Mouse (Mus musculus): Measurements from ENCODE around the gene Slc12a9. TPM values are rescaled to one million over a fixed set of nuclear protein-coding genes. Genes with fewer than 3 reads are reported as not detected.
A peak's percentile ranks its signal among the peaks of the same experiment; 100 is the strongest.

The Slc12a9 gene
- polyA plus RNA-seq, 1 experiment from 2014 or later: 7.5 TPM

GRCm38 (mm10) chr5:137373371-137373950 is 40.1 kb upstream of the Slc12a9 start:
- Histone ChIP-seq H3K9ac (ENCODE audit: low read depth, low read length) (no peak overlapping the region), H3K36me3 (ENCODE audit: control insufficient read depth, insufficient read depth, low read length) (peaks cover 14% of the 10 kb centered on the region; the same call in 1 of the 2 replicates), H3K9me3 (ENCODE audit: control insufficient read depth, low read length) (no peaks in the 10 kb centered on the region), H3K4me3 (ENCODE audit: low read depth, low read length) (no peak overlapping the region), H3K4me1 (replicated peaks; ENCODE audit: control insufficient read depth, insufficient read depth, low read length) (no peaks in the 10 kb centered on the region), H3K4me2 (replicated peaks; ENCODE audit: low read depth, low read length) (no peak overlapping the region), H3K27me3 (ENCODE audit: control insufficient read depth, insufficient read depth, low read length) (no peaks in the 10 kb centered on the region), H3K27ac (ENCODE audit: low read depth, low read length) (no peak overlapping the region)
- no peak for DNase-seq (ENCODE audit: low spot score)
- 91% methylated on average over 12 of the region's 12 CpGs for WGBS
- ATAC-seq (ENCODE audit: low FRiP score): no peak

GRCm38 (mm10) chr5:137369665-137370064 is 36.3 kb upstream of the Slc12a9 start:
- no peaks in the 10 kb centered on the region for H3K27me3 ChIP-seq (ENCODE audit: control insufficient read depth, insufficient read depth, low read length)
- no peak for DNase-seq (ENCODE audit: low spot score)

GRCm38 (mm10) chr5:137358382-137358781 is 25.0 kb upstream of the Slc12a9 start:
- Histone ChIP-seq H3K4me2 (replicated peaks; ENCODE audit: low read depth, low read length) (no peak overlapping the region), H3K27ac (ENCODE audit: low read depth, low read length) (no peak overlapping the region), H3K4me1 (replicated peaks; ENCODE audit: control insufficient read depth, insufficient read depth, low read length) (no peaks in the 10 kb centered on the region), H3K27me3 (ENCODE audit: control insufficient read depth, insufficient read depth, low read length) (no peaks in the 10 kb centered on the region), H3K36me3 (ENCODE audit: control insufficient read depth, insufficient read depth, low read length) (peaks cover 22% of the 10 kb centered on the region), H3K9ac (ENCODE audit: low read depth, low read length) (no peak overlapping the region), H3K9me3 (ENCODE audit: control insufficient read depth, low read length) (no peaks in the 10 kb centered on the region), H3K4me3 (ENCODE audit: low read depth, low read length) (no peak overlapping the region)
- ATAC-seq (ENCODE audit: low FRiP score) (no peak), DNase-seq (ENCODE audit: low spot score) (no peak)
- 37% methylated on average over 7 of the region's 7 CpGs for WGBS

More at GRCm38 (mm10) chr5:137369665-137370064, 36.3 kb upstream of the Slc12a9 start:
- 96% methylated on average over 10 of the region's 11 CpGs for WGBS
- H3K4me3 ChIP-seq (ENCODE audit: low read depth, low read length): no peak overlapping the region
- H3K9ac ChIP-seq (ENCODE audit: low read depth, low read length): no peak overlapping the region
- H3K27ac ChIP-seq (ENCODE audit: low read depth, low read length): no peak overlapping the region
- no peaks in the 10 kb centered on the region for H3K9me3 ChIP-seq (ENCODE audit: control insufficient read depth, low read length)
- no peak overlapping the region for H3K4me2 ChIP-seq (replicated peaks; ENCODE audit: low read depth, low read length)
- ATAC-seq (ENCODE audit: low FRiP score): no peak
- no peaks in the 10 kb centered on the region for H3K4me1 ChIP-seq (replicated peaks; ENCODE audit: control insufficient read depth, insufficient read depth, low read length)
- peaks cover 25% of the 10 kb centered on the region for H3K36me3 ChIP-seq (ENCODE audit: control insufficient read depth, insufficient read depth, low read length)

GRCm38 (mm10) chr5:137354091-137354490 is 20.7 kb upstream of the Slc12a9 start:
- no peak overlapping the region for H3K27ac ChIP-seq (ENCODE audit: low read depth, low read length)
- peaks cover 9% of the 10 kb centered on the region; the same call in 1 of the 2 replicates for H3K36me3 ChIP-seq (ENCODE audit: control insufficient read depth, insufficient read depth, low read length)
- 0 out of 2 replicates have a peak, but pooled peaks cover 2% of the 10 kb centered on the region for H3K4me1 ChIP-seq (replicated peaks; ENCODE audit: control insufficient read depth, insufficient read depth, low read length)
- no peak overlapping the region for H3K4me3 ChIP-seq (ENCODE audit: low read depth, low read length)
- no peaks in the 10 kb centered on the region for H3K27me3 ChIP-seq (ENCODE audit: control insufficient read depth, insufficient read depth, low read length)
- 88% methylated on average over 17 of the region's 17 CpGs for WGBS
- ATAC-seq (ENCODE audit: low FRiP score) (no peak), DNase-seq (ENCODE audit: low spot score) (no peak)
- no peak overlapping the region for H3K4me2 ChIP-seq (replicated peaks; ENCODE audit: low read depth, low read length)
- H3K9me3 ChIP-seq (ENCODE audit: control insufficient read depth, low read length): no peaks in the 10 kb centered on the region
- H3K9ac ChIP-seq (ENCODE audit: low read depth, low read length): no peak overlapping the region

DNA sequence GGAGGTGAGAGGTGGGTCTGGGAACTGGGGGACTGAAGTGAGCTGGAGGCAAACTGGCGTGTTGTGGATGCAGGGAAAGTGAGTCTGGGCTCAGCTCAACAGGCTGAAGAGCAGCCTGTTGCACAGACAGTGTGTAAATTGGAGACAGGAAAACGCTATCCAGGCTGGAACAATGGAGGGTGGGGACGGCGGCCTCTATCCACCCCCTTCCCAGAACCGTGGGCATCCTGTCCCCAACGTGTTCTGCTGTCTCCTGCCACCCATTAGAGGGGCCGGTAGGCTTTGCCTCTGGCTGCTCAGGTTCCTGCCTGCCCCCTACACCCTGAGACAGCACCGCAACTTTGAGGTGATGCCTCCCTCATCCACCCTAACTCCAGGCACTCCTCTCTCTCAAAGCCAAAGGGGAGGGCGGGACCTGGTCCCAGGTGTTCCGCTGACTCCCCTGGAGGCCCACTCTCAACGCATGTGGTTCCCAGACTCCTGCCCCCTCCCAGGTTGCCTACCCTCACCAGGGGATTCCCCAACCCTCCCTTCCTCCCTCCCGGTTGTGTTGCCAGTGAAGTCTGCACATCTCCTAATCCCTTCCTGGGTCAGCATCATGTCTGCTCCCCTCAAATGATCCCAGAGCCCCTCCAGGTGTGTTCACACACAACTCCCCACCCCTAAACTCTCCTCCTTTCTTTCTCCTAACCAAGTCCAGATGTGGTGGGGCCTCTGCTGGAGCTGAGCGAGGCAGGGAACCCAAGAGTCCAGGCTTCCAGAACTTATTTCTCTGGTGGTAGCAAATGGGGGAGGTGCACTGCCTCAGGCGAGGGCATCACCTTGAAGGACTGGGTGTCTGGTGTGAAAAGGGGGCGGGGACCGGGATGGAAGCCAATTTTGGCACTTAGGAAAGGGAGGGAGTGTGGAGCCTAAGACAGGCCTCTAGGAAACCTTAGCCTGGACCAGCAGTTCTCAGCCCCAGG is 18.9 kb upstream of the Slc12a9 start:
- peak overlapping the region; percentile 85 for H3K4me2 ChIP-seq (replicated peaks; ENCODE audit: low read depth, low read length)
- ATAC-seq (ENCODE audit: low FRiP score) (no peak), DNase-seq (ENCODE audit: low spot score) (peak; percentile 31)
- H3K9me3 ChIP-seq (ENCODE audit: control insufficient read depth, low read length): no peaks in the 10 kb centered on the region
- H3K27ac ChIP-seq (ENCODE audit: low read depth, low read length): no peak overlapping the region
- 20% methylated on average over 16 of the region's 16 CpGs for WGBS
- H3K9ac ChIP-seq (ENCODE audit: low read depth, low read length): peak overlapping the region; percentile 2; the same call in 1 of the 2 replicates
- peak overlapping the region; percentile 87 for H3K4me3 ChIP-seq (ENCODE audit: low read depth, low read length)
- H3K27me3 ChIP-seq (ENCODE audit: control insufficient read depth, insufficient read depth, low read length): no peaks in the 10 kb centered on the region
- peaks cover 6% of the 10 kb centered on the region; the same call in 1 of the 2 replicates for H3K36me3 ChIP-seq (ENCODE audit: control insufficient read depth, insufficient read depth, low read length)
- peaks cover 6% of the 10 kb centered on the region; the same call in 1 of the 2 replicates for H3K4me1 ChIP-seq (replicated peaks; ENCODE audit: control insufficient read depth, insufficient read depth, low read length)

- ATAC-seq (ENCODE audit: low FRiP score) (no peak), DNase-seq (ENCODE audit: low spot score) (no peak)
- no peaks in the 10 kb centered on the region for H3K27me3 ChIP-seq (ENCODE audit: control insufficient read depth, insufficient read depth, low read length)
- peak overlapping the region; percentile 87 for H3K4me3 ChIP-seq (ENCODE audit: low read depth, low read length)
- 8% methylated on average over 4 of the region's 4 CpGs for WGBS
- H3K4me1 ChIP-seq (replicated peaks; ENCODE audit: control insufficient read depth, insufficient read depth, low read length): peaks cover 6% of the 10 kb centered on the region; the same call in 1 of the 2 replicates
- H3K36me3 ChIP-seq (ENCODE audit: control insufficient read depth, insufficient read depth, low read length): peaks cover 6% of the 10 kb centered on the region; the same call in 1 of the 2 replicates
- H3K9ac ChIP-seq (ENCODE audit: low read depth, low read length): peak overlapping the region; percentile 92
- no peaks in the 10 kb centered on the region for H3K9me3 ChIP-seq (ENCODE audit: control insufficient read depth, low read length)
- no peak overlapping the region for H3K27ac ChIP-seq (ENCODE audit: low read depth, low read length)
- H3K4me2 ChIP-seq (replicated peaks; ENCODE audit: low read depth, low read length): peak overlapping the region; percentile 85
These were observed 18.0 kb upstream of the Slc12a9 start for GRCm38 (mm10) chr5:137351394-137351793.

DNA sequence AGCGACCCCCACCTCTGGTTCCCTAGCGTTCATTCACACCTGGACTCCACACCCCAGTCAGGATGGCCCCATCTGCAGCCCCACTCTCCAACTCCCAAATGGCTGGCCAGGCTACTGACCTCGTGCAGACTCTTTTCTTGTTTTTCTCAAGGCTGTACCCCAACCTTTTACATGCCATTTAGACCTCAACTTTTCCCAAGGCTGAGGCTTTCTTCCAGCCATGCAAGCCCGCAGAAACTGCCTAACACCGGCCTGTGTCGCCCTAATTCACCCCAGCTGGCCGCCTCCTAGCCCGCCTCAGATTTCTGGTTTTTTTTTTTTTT is 17.6 kb upstream of the Slc12a9 start:
- Histone ChIP-seq H3K4me3 (ENCODE audit: low read depth, low read length) (peak overlapping the region; percentile 87), H3K9ac (ENCODE audit: low read depth, low read length) (peak overlapping the region; percentile 92), H3K27ac (ENCODE audit: low read depth, low read length) (no peak overlapping the region), H3K36me3 (ENCODE audit: control insufficient read depth, insufficient read depth, low read length) (peaks cover 4% of the 10 kb centered on the region; the same call in 1 of the 2 replicates), H3K9me3 (ENCODE audit: control insufficient read depth, low read length) (no peaks in the 10 kb centered on the region), H3K4me1 (replicated peaks; ENCODE audit: control insufficient read depth, insufficient read depth, low read length) (peaks cover 6% of the 10 kb centered on the region; the same call in 1 of the 2 replicates), H3K4me2 (replicated peaks; ENCODE audit: low read depth, low read length) (peak overlapping the region; percentile 85), H3K27me3 (ENCODE audit: control insufficient read depth, insufficient read depth, low read length) (no peaks in the 10 kb centered on the region)
- no peak for ATAC-seq (ENCODE audit: low FRiP score)
- WGBS: 0% methylated on average over 8 of the region's 8 CpGs
- DNase-seq (ENCODE audit: low spot score): peak; percentile 41

DNA sequence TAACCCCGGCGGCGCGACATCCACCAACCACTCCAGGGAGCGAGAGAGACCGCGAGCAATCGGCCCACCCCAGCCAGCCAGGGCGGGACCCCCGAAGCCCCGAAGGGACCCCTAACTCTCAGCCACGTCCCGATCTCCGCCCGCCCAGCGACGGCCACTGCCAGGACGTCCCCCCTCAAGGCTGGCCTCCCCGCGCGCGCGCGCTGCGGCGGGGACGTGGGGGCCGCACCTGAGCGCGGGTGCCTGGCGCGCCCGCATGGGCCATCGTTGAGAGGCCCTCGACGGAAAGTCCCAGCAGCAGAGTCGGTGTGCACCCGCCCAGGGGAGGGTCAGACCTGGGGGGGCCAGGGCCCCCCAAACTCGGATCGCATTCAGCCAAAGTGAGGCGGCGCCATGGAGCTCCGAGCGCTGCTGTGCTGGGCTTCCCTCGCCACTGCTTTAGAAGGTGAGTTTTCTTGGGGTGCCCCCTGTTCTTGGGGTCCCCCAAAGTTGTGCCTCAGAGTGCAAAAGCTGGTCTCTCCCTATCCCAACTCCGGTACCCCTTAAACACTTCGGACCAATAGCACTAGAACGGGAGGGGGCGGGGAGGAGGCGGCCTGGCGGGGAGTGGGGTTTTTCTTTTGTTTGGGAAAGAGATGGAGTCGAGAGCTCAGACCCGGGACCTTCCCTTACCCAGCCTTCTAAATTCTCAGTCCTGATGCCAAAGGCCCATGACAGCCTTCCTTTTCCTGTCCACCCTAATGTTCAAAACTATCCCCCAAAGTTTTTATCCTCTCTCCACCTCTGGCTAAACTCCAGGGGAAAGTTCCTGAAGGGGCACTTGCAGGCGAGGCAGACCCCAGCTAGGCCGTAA is 17.0 kb upstream of the Slc12a9 start:
- Histone ChIP-seq H3K36me3 (ENCODE audit: control insufficient read depth, insufficient read depth, low read length) (no peaks in the 10 kb centered on the region), H3K27me3 (ENCODE audit: control insufficient read depth, insufficient read depth, low read length) (no peaks in the 10 kb centered on the region), H3K9ac (ENCODE audit: low read depth, low read length) (peak overlapping the region; percentile 92), H3K4me1 (replicated peaks; ENCODE audit: control insufficient read depth, insufficient read depth, low read length) (peaks cover 6% of the 10 kb centered on the region; the same call in 1 of the 2 replicates), H3K4me3 (ENCODE audit: low read depth, low read length) (peak overlapping the region; percentile 87), H3K4me2 (replicated peaks; ENCODE audit: low read depth, low read length) (peak overlapping the region; percentile 85), H3K9me3 (ENCODE audit: control insufficient read depth, low read length) (no peaks in the 10 kb centered on the region), H3K27ac (ENCODE audit: low read depth, low read length) (peak overlapping the region; percentile 79)
- ATAC-seq (ENCODE audit: low FRiP score): peak; percentile 52
- DNase-seq (ENCODE audit: low spot score): peak; percentile 53
- WGBS: under 1% methylated on average over 52 of the region's 55 CpGs

Measured in hindbrain, embryonic 11.5 days (tissue).